Mouse (Mus musculus) kidney, postnatal 4 days (tissue): ENCODE data around the gene Olfr894.
"Not testable (repeated sequence)": the region's sequence is repeated elsewhere in the genome, so short reads cannot be mapped to it uniquely, and the experiment has no call there.

Experiments
- DNase-seq, 2 experiments: peaks; one replicate each; pipeline ENCODE4 v3.0.0; 2021; ENCODE audit warnings: mixed read lengths in 2 of 2

Gene Olfr894

GRCm38 (mm10) chr9:38217755-38218154 lies at the start of gene Olfr894:
Gene Olfr894 (plus strand): TSS chr9:38218055.
- DNase-seq, result no peak

DNA sequence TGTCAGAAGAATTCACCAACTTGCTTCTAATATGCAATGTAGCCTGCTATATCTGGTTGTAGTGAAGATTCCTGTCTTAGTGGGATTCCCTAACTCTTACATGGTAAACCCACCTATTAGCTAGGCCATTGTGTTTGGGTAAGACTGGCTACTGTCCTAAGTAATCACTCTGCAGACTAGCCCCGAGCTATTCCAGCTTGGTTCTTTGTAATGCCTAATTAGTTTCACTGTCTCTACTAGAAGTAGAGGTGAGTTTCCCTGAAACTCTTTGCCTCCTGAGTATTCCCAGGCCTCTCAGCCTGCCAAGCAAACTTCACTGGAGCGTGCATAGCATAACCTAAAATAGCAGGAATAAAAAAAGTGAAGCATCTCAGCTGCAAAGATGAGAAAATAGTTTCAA lies 49.5 kb upstream of the Olfr894 start:
- not testable (repeated sequence) for DNase-seq

GRCm38 (mm10) chr9:38180721-38181120 lies 37.1 kb upstream of the Olfr894 start, which contains the start of gene Olfr891:
Gene Olfr891 (minus strand): TSS chr9:38180821.
- no peak for DNase-seq

DNA sequence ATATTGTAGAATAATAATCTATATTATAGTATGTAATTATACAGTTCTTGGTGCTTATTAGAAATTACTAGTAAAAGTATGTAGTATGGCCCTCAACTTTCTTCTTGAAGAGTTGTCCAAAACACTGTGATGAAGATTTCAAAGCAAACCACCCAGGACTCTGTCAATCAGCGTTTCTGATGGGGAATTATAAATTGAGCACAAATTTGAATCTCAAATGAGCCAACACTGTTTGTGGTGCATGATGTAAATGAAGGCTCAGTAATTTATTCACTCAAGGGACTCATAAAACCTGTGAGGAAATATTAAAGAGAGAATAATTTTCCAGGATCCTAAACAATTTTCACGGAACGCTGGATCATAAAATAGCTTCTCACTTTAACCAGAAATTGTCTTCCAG lies 9.8 kb upstream of the Olfr894 start, which contains the start of gene Olfr893:
Gene Olfr893 (plus strand): TSS at position 301 of the 400 bp plus-strand sequence.
- DNase-seq, result no peak

- no peak for DNase-seq
Observed at GRCm38 (mm10) chr9:38252474-38252873, 34.6 kb downstream of the Olfr894 start, which contains the start of gene Olfr143. Gene Olfr143 (plus strand): TSS chr9:38252774.

- no peak for DNase-seq
Observed at GRCm38 (mm10) chr9:38267551-38267950, 49.7 kb downstream of the Olfr894 start, which contains the start of gene Olfr895. Gene Olfr895 (plus strand): TSS chr9:38267851.
